ENCODE assay signal across 8 mouse cellular contexts in the genomic region with DNA sequence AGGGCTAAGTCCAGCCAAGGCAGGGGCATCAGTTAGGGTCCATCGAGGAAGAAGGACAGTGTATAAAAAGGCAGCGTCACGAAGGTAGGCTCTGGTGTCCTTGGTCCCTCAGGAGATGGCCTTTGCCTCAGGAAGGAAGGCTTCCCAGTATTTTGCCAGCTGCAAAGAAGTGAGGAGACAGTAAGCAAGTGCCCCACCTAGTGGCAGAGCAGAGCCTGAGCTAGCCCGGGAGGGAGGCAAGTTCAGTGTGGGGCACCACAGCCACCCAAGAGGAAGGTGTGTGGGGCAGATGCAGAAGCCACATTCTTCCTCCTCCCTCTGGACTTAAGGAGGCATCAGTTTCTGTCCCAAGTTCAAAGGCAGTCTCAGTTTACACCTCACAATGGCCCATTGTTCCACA. TPM values are rescaled to one million over a fixed set of nuclear protein-coding genes. Genes with fewer than 3 reads are reported as not detected.
DNase-seq lines count a peak whose midpoint lies in the region; ATAC-seq lines count a peak whose summit lies in the region.

No protein-coding gene starts in this region.

- H3K27me3 ChIP-seq in forebrain, embryonic 10.5 days (ENCODE audit: poor library complexity, severe bottlenecking), result no peaks in the 10 kb centered on the region
- no peaks in the 10 kb centered on the region for H3K27me3 ChIP-seq in forebrain, embryonic 12.5 days
- no peaks in the 10 kb centered on the region for H3K27me3 ChIP-seq in kidney, embryonic 14.5 days (ENCODE audit: control insufficient read depth, insufficient read depth, low read length)
- H3K27me3 ChIP-seq in lung, embryonic 16.5 days (ENCODE audit: control insufficient read depth, insufficient read depth, low read depth, low read length), result no peaks in the 10 kb centered on the region
- H3K27me3 ChIP-seq in splenic B cell, adult 2 months (ENCODE audit: control insufficient read depth, insufficient read depth, low read length, poor library complexity, severe bottlenecking), result no peaks in the 10 kb centered on the region

- H3K4me3 ChIP-seq in forebrain, embryonic 10.5 days, result no peak overlapping the region
- H3K4me3 ChIP-seq in forebrain, embryonic 12.5 days (replicated peaks), result no peak overlapping the region
- H3K4me3 ChIP-seq in kidney, embryonic 14.5 days (ENCODE audit: low read length), result no peak overlapping the region
- no peak overlapping the region for H3K4me3 ChIP-seq in lung, embryonic 16.5 days (ENCODE audit: low read length)

- no peak overlapping the region for H3K9ac ChIP-seq in forebrain, embryonic 12.5 days
- no peak overlapping the region for H3K9ac ChIP-seq in kidney, embryonic 14.5 days (ENCODE audit: low read depth, low read length)
- no peak overlapping the region for H3K9ac ChIP-seq in lung, embryonic 16.5 days (ENCODE audit: low read length)

- peak; percentile 47 for DNase-seq in forebrain, embryonic 10.5 days (ENCODE audit: extremely low spot score, low spot score)
- DNase-seq in right cerebral cortex, adult 18-20 months, result peak; percentile 51
- no peak for DNase-seq in right cerebral cortex, postnatal 36 days (ENCODE audit: low spot score in 2 of 2)
- peak; percentile 45 for DNase-seq in splenic B cell, adult 2 months (ENCODE audit: low read depth, low spot score)

- ATAC-seq in forebrain, embryonic 12.5 days (ENCODE audit: low FRiP score), result no peak
- ATAC-seq in common myeloid progenitor, adult 5-6 weeks (replicated peaks; ENCODE audit: low read depth, poor library complexity, severe bottlenecking), result peak; percentile 68
- ATAC-seq in kidney, embryonic 14.5 days (ENCODE audit: low FRiP score, low TSS enrichment), result peak; percentile 51; the same call in 1 of the 2 replicates
- ATAC-seq in lung, embryonic 16.5 days (ENCODE audit: low read depth), result peak; percentile 15; the same call in 1 of the 2 replicates

- peaks cover 82% of the 10 kb centered on the region for H3K36me3 ChIP-seq in forebrain, embryonic 10.5 days (replicated peaks)
- peaks cover 74% of the 10 kb centered on the region for H3K36me3 ChIP-seq in forebrain, embryonic 12.5 days (replicated peaks)
- H3K36me3 ChIP-seq in kidney, embryonic 14.5 days (ENCODE audit: control insufficient read depth, insufficient read depth, low read length), result peaks cover 52% of the 10 kb centered on the region
- H3K36me3 ChIP-seq in lung, embryonic 16.5 days (ENCODE audit: control insufficient read depth, insufficient read depth, low read length), result peaks cover 19% of the 10 kb centered on the region
- H3K36me3 ChIP-seq in splenic B cell, adult 2 months (ENCODE audit: control insufficient read depth, insufficient read depth, low read length, poor library complexity, severe bottlenecking), result peaks cover 7% of the 10 kb centered on the region

- no peak overlapping the region for H3K27ac ChIP-seq in forebrain, embryonic 10.5 days
- H3K27ac ChIP-seq in forebrain, embryonic 12.5 days, result no peak overlapping the region
- H3K27ac ChIP-seq in kidney, embryonic 14.5 days (ENCODE audit: low read depth, low read length), result no peak overlapping the region
- no peak overlapping the region for H3K27ac ChIP-seq in lung, embryonic 16.5 days (ENCODE audit: low read length)

- no peak overlapping the region for H3K4me2 ChIP-seq in forebrain, embryonic 12.5 days
- H3K4me2 ChIP-seq in kidney, embryonic 14.5 days (replicated peaks; ENCODE audit: low read depth, low read length), result no peak overlapping the region
- no peak overlapping the region for H3K4me2 ChIP-seq in lung, embryonic 16.5 days (ENCODE audit: low read depth, low read length)

- 64% methylated on average over 4 of the region's 4 CpGs for WGBS in forebrain, embryonic 10.5 days
- WGBS in forebrain, embryonic 12.5 days, result 57% methylated on average over 4 of the region's 4 CpGs
- 46% methylated on average over 4 of the region's 4 CpGs for WGBS in kidney, embryonic 14.5 days
- 34% methylated on average over 4 of the region's 4 CpGs for WGBS in lung, embryonic 16.5 days

- H3K4me1 ChIP-seq in forebrain, embryonic 10.5 days, result peaks cover 22% of the 10 kb centered on the region
- no peaks in the 10 kb centered on the region for H3K4me1 ChIP-seq in forebrain, embryonic 12.5 days
- H3K4me1 ChIP-seq in kidney, embryonic 14.5 days (ENCODE audit: control insufficient read depth, insufficient read depth, low read length), result no peaks in the 10 kb centered on the region
- peaks cover 20% of the 10 kb centered on the region for H3K4me1 ChIP-seq in lung, embryonic 16.5 days (replicated peaks; ENCODE audit: control insufficient read depth, insufficient read depth, low read length)

- H3K9me3 ChIP-seq in forebrain, embryonic 10.5 days, result no peaks in the 10 kb centered on the region
- H3K9me3 ChIP-seq in forebrain, embryonic 12.5 days, result no peaks in the 10 kb centered on the region
- no peaks in the 10 kb centered on the region for H3K9me3 ChIP-seq in kidney, embryonic 14.5 days (ENCODE audit: control insufficient read depth, low read length)
- no peaks in the 10 kb centered on the region for H3K9me3 ChIP-seq in lung, embryonic 16.5 days (ENCODE audit: control insufficient read depth, low read length)

RNA-seq across cellular contexts. Expression of a gene that starts 18.9 kb away (rescaled TPM):
- 2.1 and 2.6 TPM in 2 replicates for polyA plus RNA-seq in forebrain, embryonic 10.5 days (2016; fragmentation: Nextera tagmentation; extraction: Ambion mirVana)
- 3.3 and 4.0 TPM in 2 replicates for polyA plus RNA-seq in forebrain, embryonic 12.5 days (2016; fragmentation: Nextera tagmentation; extraction: Ambion mirVana)
- 1.2 and 1.7 TPM in 2 replicates for total RNA-seq in common myeloid progenitor, adult 5-6 weeks (2017)
- polyA plus RNA-seq in kidney, embryonic 14.5 days (2014; fragmentation: Nextera tagmentation; extraction: Ambion mirVana), result 0.91 and 1.5 TPM in 2 replicates
- polyA plus RNA-seq in lung, embryonic 16.5 days (2015; fragmentation: Nextera tagmentation; extraction: Ambion mirVana), result 8.6 and 11.2 TPM in 2 replicates

RNA-seq across cellular contexts. Expression of a gene that starts 28.4 kb away (rescaled TPM):
- polyA plus RNA-seq in forebrain, embryonic 10.5 days (2016; fragmentation: Nextera tagmentation; extraction: Ambion mirVana), result 445 and 454 TPM in 2 replicates
- 339 and 361 TPM in 2 replicates for polyA plus RNA-seq in forebrain, embryonic 12.5 days (2016; fragmentation: Nextera tagmentation; extraction: Ambion mirVana)
- total RNA-seq in common myeloid progenitor, adult 5-6 weeks (2017), result 519 and 575 TPM in 2 replicates
- 622 and 701 TPM in 2 replicates for polyA plus RNA-seq in kidney, embryonic 14.5 days (2014; fragmentation: Nextera tagmentation; extraction: Ambion mirVana)
- polyA plus RNA-seq in lung, embryonic 16.5 days (2015; fragmentation: Nextera tagmentation; extraction: Ambion mirVana), result 678 and 681 TPM in 2 replicates

RNA-seq across cellular contexts. Expression of a gene that starts 38.0 kb away (rescaled TPM):
- 136 and 140 TPM in 2 replicates for polyA plus RNA-seq in forebrain, embryonic 10.5 days (2016; fragmentation: Nextera tagmentation; extraction: Ambion mirVana)
- 130 and 135 TPM in 2 replicates for polyA plus RNA-seq in forebrain, embryonic 12.5 days (2016; fragmentation: Nextera tagmentation; extraction: Ambion mirVana)
- total RNA-seq in common myeloid progenitor, adult 5-6 weeks (2017), result 101 and 122 TPM in 2 replicates
- 90.1 and 130 TPM in 2 replicates for polyA plus RNA-seq in kidney, embryonic 14.5 days (2014; fragmentation: Nextera tagmentation; extraction: Ambion mirVana)
- polyA plus RNA-seq in lung, embryonic 16.5 days (2015; fragmentation: Nextera tagmentation; extraction: Ambion mirVana), result 123 TPM in 2 replicates

RNA-seq across cellular contexts. Expression of a gene that starts 38.0 kb away (rescaled TPM):
- 166 and 168 TPM in 2 replicates for polyA plus RNA-seq in forebrain, embryonic 10.5 days (2016; fragmentation: Nextera tagmentation; extraction: Ambion mirVana)
- polyA plus RNA-seq in forebrain, embryonic 12.5 days (2016; fragmentation: Nextera tagmentation; extraction: Ambion mirVana), result 122 and 139 TPM in 2 replicates
- total RNA-seq in common myeloid progenitor, adult 5-6 weeks (2017), result 177 and 182 TPM in 2 replicates
- polyA plus RNA-seq in kidney, embryonic 14.5 days (2014; fragmentation: Nextera tagmentation; extraction: Ambion mirVana), result 164 and 171 TPM in 2 replicates
- polyA plus RNA-seq in lung, embryonic 16.5 days (2015; fragmentation: Nextera tagmentation; extraction: Ambion mirVana), result 139 and 141 TPM in 2 replicates

Comparison
In these comparisons a context has a peak if more than half of its experiments do, and no peak if none do; other contexts are left out.
1. DNase-seq: peak in forebrain, embryonic 10.5 days (single experiment), right cerebral cortex, adult 18-20 months (single experiment) and splenic B cell, adult 2 months (single experiment); none in right cerebral cortex, postnatal 36 days (0 of 2).